Mouse (Mus musculus): ENCODE measurements around the gene Tmem259.

GRCm38 (mm10) chr10:80003374-80004232 is 19.5 kb upstream of the Tmem259 start:
- TF ChIP-seq GATA1 (IDR thresholded peaks at IDR 0.05; ENCODE audit: borderline replicate concordance, low read length) (no peak), CTCF (IDR thresholded peaks at IDR 0.05; ENCODE audit: low read depth, low read length) (no peak), POLR2AphosphoS5 (IDR thresholded peaks at IDR 0.05; ENCODE audit: insufficient replicate concordance, low read depth, low read length) (no peak)
